Mouse (Mus musculus): ENCODE data around the gene Amhr2. TPM values are rescaled to one million over a fixed set of nuclear protein-coding genes. Genes with fewer than 3 reads are reported as not detected.

Amhr2 gene
- polyA plus RNA-seq, 1 experiment: 0.56 TPM

- no peak for DNase-seq (ENCODE audit: low read depth in 1 of 2, low spot score in 2 of 2)
- no peak overlapping the region for H3K27ac ChIP-seq (ENCODE audit: insufficient read depth, low read length)
- no peaks in the 10 kb centered on the region for H3K4me1 ChIP-seq (ENCODE audit: control insufficient read depth, insufficient read depth, insufficient read length)
- no peak for TF ChIP-seq CTCF (IDR thresholded peaks at IDR 0.05; ENCODE audit: extremely low read depth, insufficient read depth, insufficient read length, insufficient replicate concordance)
- TF ChIP-seq POLR2A (IDR thresholded peaks at IDR 0.05; ENCODE audit: low read depth, low read length): no peak
- no peak overlapping the region for H3K4me3 ChIP-seq (ENCODE audit: extremely low read depth, insufficient read depth, insufficient read length)
- no peaks in the 10 kb centered on the region for H3K27me3 ChIP-seq (ENCODE audit: control insufficient read depth, insufficient read depth, low read length)
- 83% methylated on average over 8 of the region's 8 CpGs for WGBS
- H3K36me3 ChIP-seq (ENCODE audit: control insufficient read depth, insufficient read depth, low read length): no peaks in the 10 kb centered on the region
These were observed 4.2 kb downstream of the Amhr2 start for GRCm38 (mm10) chr15:102449366-102449765.

- Histone ChIP-seq H3K27me3 (ENCODE audit: control insufficient read depth, insufficient read depth, low read length) (no peaks in the 10 kb centered on the region), H3K4me1 (ENCODE audit: control insufficient read depth, insufficient read depth, insufficient read length) (no peaks in the 10 kb centered on the region), H3K27ac (ENCODE audit: insufficient read depth, low read length) (no peak overlapping the region), H3K4me3 (ENCODE audit: extremely low read depth, insufficient read depth, insufficient read length) (no peak overlapping the region), H3K36me3 (ENCODE audit: control insufficient read depth, insufficient read depth, low read length) (no peaks in the 10 kb centered on the region)
- TF ChIP-seq POLR2A (IDR thresholded peaks at IDR 0.05; ENCODE audit: low read depth, low read length) (no peak), CTCF (IDR thresholded peaks at IDR 0.05; ENCODE audit: extremely low read depth, insufficient read depth, insufficient read length, insufficient replicate concordance) (no peak)
- 63% methylated on average over 7 of the region's 7 CpGs for WGBS
- no peak for DNase-seq (ENCODE audit: low read depth in 1 of 2, low spot score in 2 of 2)
These were observed 5.8 kb downstream of the Amhr2 start for GRCm38 (mm10) chr15:102450928-102451327.

GRCm38 (mm10) chr15:102451666-102452430 lies 6.7 kb downstream of the Amhr2 start:
- Histone ChIP-seq H3K4me3 (ENCODE audit: extremely low read depth, insufficient read depth, insufficient read length) (no peak overlapping the region), H3K27me3 (ENCODE audit: control insufficient read depth, insufficient read depth, low read length) (no peaks in the 10 kb centered on the region), H3K27ac (ENCODE audit: insufficient read depth, low read length) (no peak overlapping the region), H3K4me1 (ENCODE audit: control insufficient read depth, insufficient read depth, insufficient read length) (no peaks in the 10 kb centered on the region), H3K36me3 (ENCODE audit: control insufficient read depth, insufficient read depth, low read length) (no peaks in the 10 kb centered on the region)
- 89% methylated on average over 26 of the region's 26 CpGs for WGBS
- no peak for DNase-seq (ENCODE audit: low read depth in 1 of 2, low spot score in 2 of 2)
- no peak for TF ChIP-seq POLR2A (IDR thresholded peaks at IDR 0.05; ENCODE audit: low read depth, low read length)
- no peak for TF ChIP-seq CTCF (IDR thresholded peaks at IDR 0.05; ENCODE audit: extremely low read depth, insufficient read depth, insufficient read length, insufficient replicate concordance)

- 67% methylated on average over 6 of the region's 6 CpGs for WGBS
- H3K4me1 ChIP-seq (ENCODE audit: control insufficient read depth, insufficient read depth, insufficient read length): peaks cover 10% of the 10 kb centered on the region
- DNase-seq (ENCODE audit: low read depth in 1 of 2, low spot score in 2 of 2): no peak
- TF ChIP-seq POLR2A (IDR thresholded peaks at IDR 0.05; ENCODE audit: low read depth, low read length) (no peak), CTCF (IDR thresholded peaks at IDR 0.05; ENCODE audit: extremely low read depth, insufficient read depth, insufficient read length, insufficient replicate concordance) (peak; percentile 20; the same call in 1 of the 2 replicates)
- H3K4me3 ChIP-seq (ENCODE audit: extremely low read depth, insufficient read depth, insufficient read length): no peak overlapping the region
- no peaks in the 10 kb centered on the region for H3K27me3 ChIP-seq (ENCODE audit: control insufficient read depth, insufficient read depth, low read length)
- H3K36me3 ChIP-seq (ENCODE audit: control insufficient read depth, insufficient read depth, low read length): no peaks in the 10 kb centered on the region
- no peak overlapping the region for H3K27ac ChIP-seq (ENCODE audit: insufficient read depth, low read length)
These were observed 10.8 kb downstream of the Amhr2 start for GRCm38 (mm10) chr15:102455993-102456392.

GRCm38 (mm10) chr15:102458050-102458736 lies 13.0 kb downstream of the Amhr2 start:
- no peaks in the 10 kb centered on the region for H3K27me3 ChIP-seq (ENCODE audit: control insufficient read depth, insufficient read depth, low read length)
- DNase-seq (ENCODE audit: low read depth in 1 of 2, low spot score in 2 of 2): peak in 1 of 2 experiments; percentile 38
- H3K27ac ChIP-seq (ENCODE audit: insufficient read depth, low read length): peak overlapping the region; percentile 82
- peaks cover 10% of the 10 kb centered on the region for H3K4me1 ChIP-seq (ENCODE audit: control insufficient read depth, insufficient read depth, insufficient read length)
- peak overlapping the region; percentile 27; the same call in 1 of the 2 replicates for H3K4me3 ChIP-seq (ENCODE audit: extremely low read depth, insufficient read depth, insufficient read length)
- no peak for TF ChIP-seq POLR2A (IDR thresholded peaks at IDR 0.05; ENCODE audit: low read depth, low read length)
- no peak for TF ChIP-seq CTCF (IDR thresholded peaks at IDR 0.05; ENCODE audit: extremely low read depth, insufficient read depth, insufficient read length, insufficient replicate concordance)
- H3K36me3 ChIP-seq (ENCODE audit: control insufficient read depth, insufficient read depth, low read length): peaks cover 9% of the 10 kb centered on the region
- WGBS: 28% methylated on average over 5 of the region's 5 CpGs

GRCm38 (mm10) chr15:102458904-102459317 lies 13.7 kb downstream of the Amhr2 start, which contains the start of gene Prr13:
Prr13 (plus strand) TSS chr15:102459028.
- peak; percentile 70 for TF ChIP-seq POLR2A (IDR thresholded peaks at IDR 0.05; ENCODE audit: low read depth, low read length)
- TF ChIP-seq CTCF (IDR thresholded peaks at IDR 0.05; ENCODE audit: extremely low read depth, insufficient read depth, insufficient read length, insufficient replicate concordance): peak; percentile 47; the same call in 1 of the 2 replicates
- peak; percentile 95 to 96 for DNase-seq (ENCODE audit: low read depth in 1 of 2, low spot score in 2 of 2)
- WGBS: 1% methylated on average over 19 of the region's 19 CpGs
- peaks cover 11% of the 10 kb centered on the region for H3K36me3 ChIP-seq (ENCODE audit: control insufficient read depth, insufficient read depth, low read length)
- peak within 1 kb of the TSS; percentile 68 for H3K4me3 ChIP-seq (ENCODE audit: extremely low read depth, insufficient read depth, insufficient read length)
- H3K27me3 ChIP-seq (ENCODE audit: control insufficient read depth, insufficient read depth, low read length): no peaks in the 10 kb centered on the region
- H3K4me1 ChIP-seq (ENCODE audit: control insufficient read depth, insufficient read depth, insufficient read length): peaks cover 10% of the 10 kb centered on the region
- peak within 1 kb of the TSS; percentile 82 for H3K27ac ChIP-seq (ENCODE audit: insufficient read depth, low read length)
